Mouse (Mus musculus): ENCODE results near the gene Crtam. TPM values are rescaled to one million over a fixed set of nuclear protein-coding genes. Genes with fewer than 3 reads are reported as not detected.

Gene Crtam
- polyA plus RNA-seq, 1 experiment from 2014 or later: 0.19 TPM

GRCm38 (mm10) chr9:40994075-40994474 is 10.4 kb downstream of the Crtam start:
- no peak overlapping the region for H3K27ac ChIP-seq
- H3K4me2 ChIP-seq (replicated peaks): no peak overlapping the region
- no peaks in the 10 kb centered on the region for H3K27me3 ChIP-seq
- no peak overlapping the region for H3K9ac ChIP-seq (replicated peaks)
- WGBS: 91% methylated on average over 5 of the region's 5 CpGs
- H3K9me3 ChIP-seq: no peaks in the 10 kb centered on the region
- no peak overlapping the region for H3K4me3 ChIP-seq (replicated peaks)
- H3K4me1 ChIP-seq (replicated peaks): peaks cover 4% of the 10 kb centered on the region
- no peak for ATAC-seq
- no peaks in the 10 kb centered on the region for H3K36me3 ChIP-seq

- H3K36me3 ChIP-seq: no peaks in the 10 kb centered on the region
- no peak overlapping the region for H3K4me3 ChIP-seq (replicated peaks)
- no peak overlapping the region for H3K27ac ChIP-seq
- no peaks in the 10 kb centered on the region for H3K9me3 ChIP-seq
- H3K4me2 ChIP-seq (replicated peaks): no peak overlapping the region
- WGBS: 94% methylated on average over 6 of the region's 6 CpGs
- no peak for ATAC-seq
- no peaks in the 10 kb centered on the region for H3K27me3 ChIP-seq
- peaks cover 4% of the 10 kb centered on the region for H3K4me1 ChIP-seq (replicated peaks)
- no peak overlapping the region for H3K9ac ChIP-seq (replicated peaks)
These were observed 12.9 kb downstream of the Crtam start for GRCm38 (mm10) chr9:40991511-40991910.

- no peaks in the 10 kb centered on the region for H3K36me3 ChIP-seq
- peaks cover 4% of the 10 kb centered on the region for H3K4me1 ChIP-seq (replicated peaks)
- no peaks in the 10 kb centered on the region for H3K27me3 ChIP-seq
- peak overlapping the region; percentile 48 for H3K27ac ChIP-seq
- H3K4me2 ChIP-seq (replicated peaks): no peak overlapping the region
- no peak overlapping the region for H3K4me3 ChIP-seq (replicated peaks)
- no peaks in the 10 kb centered on the region for H3K9me3 ChIP-seq
- WGBS: 46% methylated on average over 4 of the region's 4 CpGs
- ATAC-seq: peak; percentile 83
- no peak overlapping the region; the same call in 1 of the 2 replicates for H3K9ac ChIP-seq (replicated peaks)
These were observed 14.4 kb downstream of the Crtam start for GRCm38 (mm10) chr9:40989940-40990588.

DNA sequence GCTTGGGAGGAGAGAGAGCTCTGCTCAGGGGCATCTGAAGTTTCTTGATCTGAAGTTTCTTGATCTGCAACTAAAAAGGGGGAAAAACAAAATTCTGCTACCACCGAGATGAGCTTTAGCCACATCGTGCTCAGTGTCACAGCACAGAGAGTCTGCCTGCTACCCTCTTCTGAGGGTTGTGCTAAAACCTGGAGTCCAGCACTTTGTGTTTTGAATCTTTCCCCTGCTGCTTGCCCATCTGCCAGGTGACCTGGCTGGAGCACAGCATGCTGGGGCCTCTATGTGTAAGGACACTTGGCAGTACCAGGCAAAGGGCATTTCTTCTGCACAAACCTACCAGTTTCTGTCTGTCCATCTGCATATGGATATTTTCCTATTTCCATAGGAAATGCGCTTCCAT is 20.1 kb downstream of the Crtam start:
- Histone ChIP-seq H3K36me3 (no peaks in the 10 kb centered on the region), H3K9me3 (no peaks in the 10 kb centered on the region), H3K4me2 (replicated peaks) (no peak overlapping the region), H3K27ac (no peak overlapping the region), H3K4me3 (replicated peaks) (no peak overlapping the region), H3K27me3 (no peaks in the 10 kb centered on the region), H3K4me1 (replicated peaks) (no peaks in the 10 kb centered on the region), H3K9ac (replicated peaks) (no peak overlapping the region)
- ATAC-seq: no peak
- 63% methylated on average over 3 of the region's 3 CpGs for WGBS

GRCm38 (mm10) chr9:40983758-40984157 is 20.7 kb downstream of the Crtam start:
- 91% methylated on average over 3 of the region's 3 CpGs for WGBS
- Histone ChIP-seq H3K9me3 (no peaks in the 10 kb centered on the region), H3K27me3 (no peaks in the 10 kb centered on the region), H3K9ac (replicated peaks) (no peak overlapping the region), H3K36me3 (no peaks in the 10 kb centered on the region), H3K4me1 (replicated peaks) (no peaks in the 10 kb centered on the region), H3K4me3 (replicated peaks) (no peak overlapping the region), H3K4me2 (replicated peaks) (no peak overlapping the region), H3K27ac (no peak overlapping the region)
- no peak for ATAC-seq

- 32% methylated on average over 6 of the region's 6 CpGs for WGBS
- no peak for ATAC-seq
These were observed 21.9 kb downstream of the Crtam start for GRCm38 (mm10) chr9:40982480-40982879.

DNA sequence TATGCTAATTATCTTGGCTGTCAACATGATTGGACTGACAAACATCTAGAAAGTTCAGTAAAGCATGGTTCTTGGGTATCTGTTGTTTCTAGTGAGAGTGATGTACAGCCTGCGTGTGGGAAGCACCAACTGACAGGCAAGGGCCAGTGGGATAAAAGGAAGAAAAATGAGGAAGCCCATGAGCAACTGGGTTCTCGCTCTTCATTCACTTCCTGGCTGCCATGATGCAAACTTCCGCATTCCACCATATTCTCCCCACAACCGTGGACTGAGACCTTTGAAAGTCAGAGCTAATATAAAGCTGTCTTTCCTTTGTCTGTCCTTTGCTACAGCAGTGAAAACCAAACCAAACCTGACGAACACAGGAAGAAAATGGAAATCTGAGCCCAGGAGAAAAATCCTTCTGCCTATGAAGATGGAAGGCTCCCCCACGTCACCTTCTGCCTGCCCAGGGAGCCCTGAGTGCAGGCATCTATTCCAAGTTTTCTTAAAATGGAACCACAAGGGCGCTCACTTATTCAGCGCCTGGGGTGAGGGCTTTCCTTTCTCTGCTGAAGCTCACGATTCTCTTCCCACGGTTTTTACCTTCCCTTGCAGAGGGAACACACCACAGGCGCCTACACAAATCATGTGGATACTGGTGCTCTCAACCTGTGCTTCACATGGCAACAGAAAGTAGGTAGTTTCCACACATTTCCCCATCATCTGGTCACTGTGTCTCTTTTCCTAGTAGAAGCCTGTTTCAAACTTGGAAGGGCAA is 30.2 kb downstream of the Crtam start:
- 78% methylated on average over 11 of the region's 11 CpGs for WGBS
- Histone ChIP-seq H3K4me2 (replicated peaks) (no peak overlapping the region), H3K4me1 (replicated peaks) (no peaks in the 10 kb centered on the region), H3K9me3 (no peaks in the 10 kb centered on the region), H3K36me3 (no peaks in the 10 kb centered on the region), H3K9ac (replicated peaks) (no peak overlapping the region), H3K27ac (no peak overlapping the region), H3K27me3 (no peaks in the 10 kb centered on the region), H3K4me3 (replicated peaks) (no peak overlapping the region)
- ATAC-seq: no peak

More at GRCm38 (mm10) chr9:40982480-40982879, 21.9 kb downstream of the Crtam start:
- Histone ChIP-seq H3K27ac (no peak overlapping the region), H3K9me3 (no peaks in the 10 kb centered on the region), H3K4me2 (replicated peaks) (no peak overlapping the region), H3K4me1 (replicated peaks) (no peaks in the 10 kb centered on the region), H3K4me3 (replicated peaks) (no peak overlapping the region), H3K36me3 (no peaks in the 10 kb centered on the region), H3K27me3 (no peaks in the 10 kb centered on the region), H3K9ac (replicated peaks) (no peak overlapping the region)

GRCm38 (mm10) chr9:40964418-40964714 is 40.1 kb downstream of the Crtam start:
- Histone ChIP-seq H3K27me3 (peaks cover 45% of the 10 kb centered on the region), H3K9ac (replicated peaks) (peak overlapping the region; percentile 76), H3K9me3 (no peaks in the 10 kb centered on the region), H3K4me1 (replicated peaks) (peaks cover 18% of the 10 kb centered on the region), H3K4me3 (replicated peaks) (peak overlapping the region; percentile 55), H3K36me3 (no peaks in the 10 kb centered on the region), H3K27ac (no peak overlapping the region), H3K4me2 (replicated peaks) (peak overlapping the region; percentile 94)
- 12% methylated on average over 7 of the region's 7 CpGs for WGBS
- peak; percentile 63; the same call in 1 of the 2 replicates for ATAC-seq

GRCm38 (mm10) chr9:40963586-40964417 is 40.6 kb downstream of the Crtam start, which contains the start of gene Jhy:
TSS of gene Jhy (minus strand) at chr9:40964118.
- under 1% methylated on average over 44 of the region's 51 CpGs for WGBS
- peaks cover 45% of the 10 kb centered on the region for H3K27me3 ChIP-seq
- H3K27ac ChIP-seq: 0 out of 2 replicates have a peak within 1 kb of the TSS, but pooled peaks have one; percentile 35

GRCm38 (mm10) chr9:40961401-40961800 is 43.0 kb downstream of the Crtam start:
- ATAC-seq: no peak
- Histone ChIP-seq H3K4me2 (replicated peaks) (no peak overlapping the region), H3K4me3 (replicated peaks) (no peak overlapping the region), H3K9me3 (no peaks in the 10 kb centered on the region), H3K9ac (replicated peaks) (no peak overlapping the region), H3K4me1 (replicated peaks) (peaks cover 18% of the 10 kb centered on the region), H3K27me3 (peaks cover 45% of the 10 kb centered on the region), H3K27ac (peak overlapping the region; percentile 36; the same call in 1 of the 2 replicates), H3K36me3 (no peaks in the 10 kb centered on the region)
- WGBS: 67% methylated on average over 3 of the region's 3 CpGs

More at GRCm38 (mm10) chr9:40963586-40964417, 40.6 kb downstream of the Crtam start, which contains the start of gene Jhy:
- Histone ChIP-seq H3K9me3 (no peaks in the 10 kb centered on the region), H3K4me1 (replicated peaks) (peaks cover 18% of the 10 kb centered on the region), H3K4me3 (replicated peaks) (peak within 1 kb of the TSS; percentile 55), H3K36me3 (no peaks in the 10 kb centered on the region), H3K4me2 (replicated peaks) (peak within 1 kb of the TSS; percentile 94), H3K9ac (replicated peaks) (peak within 1 kb of the TSS; percentile 76)
- ATAC-seq: peak; percentile 89

GRCm38 (mm10) chr9:40949039-40949615 is 55.3 kb downstream of the Crtam start:
- H3K4me3 ChIP-seq (replicated peaks): peak overlapping the region; percentile 17; the same call in 1 of the 2 replicates
- H3K36me3 ChIP-seq: no peaks in the 10 kb centered on the region
- peaks cover 8% of the 10 kb centered on the region; the same call in 1 of the 2 replicates for H3K4me1 ChIP-seq (replicated peaks)
- peak overlapping the region; percentile 46 for H3K4me2 ChIP-seq (replicated peaks)
- peak overlapping the region; percentile 39; the same call in 1 of the 2 replicates for H3K9ac ChIP-seq (replicated peaks)
- 24% methylated on average over 18 of the region's 18 CpGs for WGBS
- ATAC-seq: peak; percentile 65; the same call in 1 of the 2 replicates
- no peaks in the 10 kb centered on the region for H3K9me3 ChIP-seq
- H3K27me3 ChIP-seq: peaks cover 14% of the 10 kb centered on the region; the same call in 1 of the 2 replicates
- no peak overlapping the region for H3K27ac ChIP-seq

All from midbrain, embryonic 13.5 days (tissue).